Mouse (Mus musculus) embryonic facial prominence, embryonic 12.5 days (tissue): ENCODE measurements around the gene Me1. TPM values are rescaled to one million over a fixed set of nuclear protein-coding genes. Genes with fewer than 3 reads are reported as not detected.

Experiments
- ATAC-seq: fragments of 200-750 bp; cut with Nextera tagmentation; 2 replicates; pipeline ENCODE4 v1.8.0; 2017; ENCODE audit not compliant: insufficient number of reproducible peaks, insufficient read depth, low FRiP score, low TSS enrichment
- H3K27ac ChIP-seq: fragments of 300-500 bp; sonication (generic); 2 replicates; pipeline ENCODE4 v1.5.1; 2016; ENCODE audit warnings: mild to moderate bottlenecking
- H3K27me3 ChIP-seq: fragments of 300-500 bp; sonication (generic); 2 replicates; pipeline ENCODE4 v1.6.1; 2016; ENCODE audit warnings: mild to moderate bottlenecking, moderate library complexity
- H3K36me3 ChIP-seq: fragments of 300-500 bp; sonication (generic); 2 replicates; pipeline ENCODE4 v1.6.1; 2016; ENCODE audit warnings: mild to moderate bottlenecking
- H3K4me1 ChIP-seq: fragments of 300-500 bp; sonication (generic); 2 replicates; pipeline ENCODE4 v1.6.1; 2016
- H3K4me2 ChIP-seq: fragments of 300-500 bp; sonication (generic); replicated peaks from 2 replicates; pipeline ENCODE4 v1.6.1; 2016; ENCODE audit warnings: mild to moderate bottlenecking, moderate library complexity
- H3K4me3 ChIP-seq: fragments of 300-500 bp; sonication (generic); 2 replicates; pipeline ENCODE4 v1.5.1; 2016; ENCODE audit warnings: mild to moderate bottlenecking
- H3K9ac ChIP-seq: fragments of 300-500 bp; sonication (generic); 2 replicates; pipeline ENCODE4 v1.6.1; 2016; ENCODE audit warnings: mild to moderate bottlenecking, moderate library complexity
- H3K9me3 ChIP-seq: fragments of 300-500 bp; sonication (generic); 2 replicates; pipeline ENCODE4 v1.6.1; 2016; ENCODE audit warnings: mild to moderate bottlenecking, moderate library complexity
- WGBS: fragments of 180-500 bp; shearing (Covaris S2); methylation state at CpG from one replicate; pipeline ENCODE4 v1.1.7; 2016; 5-methylcytosine and 5-hydroxymethylcytosine counted together
- polyA plus RNA-seq: library from polyadenylated mRNA; unstranded; fragments of >200 nt; fragmentation: Nextera tagmentation; extraction: Ambion mirVana; gene quantifications from 2 replicates; pipeline ENCODE4 v1.2.1, GENCODE M21; 2016

Gene Me1
- polyA plus RNA-seq: 15.2 and 17.8 TPM in 2 replicates

DNA sequence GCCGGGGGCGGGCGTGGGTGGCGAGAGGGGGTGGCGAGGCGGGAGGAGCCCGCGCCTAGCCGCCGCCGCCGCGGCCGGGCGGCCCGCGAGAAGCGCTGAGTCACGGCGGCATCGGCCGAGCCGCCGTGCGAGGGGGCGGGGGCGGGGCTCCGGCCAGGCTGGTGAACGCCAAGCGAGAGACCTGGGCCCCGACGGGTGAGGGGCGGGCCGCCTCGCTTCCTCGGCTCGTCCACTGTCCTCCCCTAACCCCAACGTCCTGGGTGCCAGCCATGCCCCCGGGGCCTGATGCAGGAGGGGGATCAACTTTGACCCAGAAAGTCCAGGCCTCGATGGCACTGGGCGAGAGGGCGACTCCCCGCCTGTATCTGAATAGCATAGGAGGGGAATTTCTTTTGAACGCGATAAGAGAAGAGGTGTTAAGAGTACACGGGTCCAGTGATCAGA is at the start of gene Me1:
Gene Me1 (minus strand): TSS at position 136 of the 444 bp plus-strand sequence.
- Histone ChIP-seq H3K4me1 (no peaks in the 10 kb centered on the region), H3K36me3 (no peaks in the 10 kb centered on the region), H3K27ac (no peak within 1 kb of the TSS), H3K9ac (peak within 1 kb of the TSS; percentile 75), H3K4me3 (peak within 1 kb of the TSS; percentile 75), H3K4me2 (peak within 1 kb of the TSS; percentile 87), H3K27me3 (no peaks in the 10 kb centered on the region), H3K9me3 (no peaks in the 10 kb centered on the region)
- peak; percentile 65 for ATAC-seq
- 1% methylated on average over 22 of the region's 46 CpGs for WGBS

DNA sequence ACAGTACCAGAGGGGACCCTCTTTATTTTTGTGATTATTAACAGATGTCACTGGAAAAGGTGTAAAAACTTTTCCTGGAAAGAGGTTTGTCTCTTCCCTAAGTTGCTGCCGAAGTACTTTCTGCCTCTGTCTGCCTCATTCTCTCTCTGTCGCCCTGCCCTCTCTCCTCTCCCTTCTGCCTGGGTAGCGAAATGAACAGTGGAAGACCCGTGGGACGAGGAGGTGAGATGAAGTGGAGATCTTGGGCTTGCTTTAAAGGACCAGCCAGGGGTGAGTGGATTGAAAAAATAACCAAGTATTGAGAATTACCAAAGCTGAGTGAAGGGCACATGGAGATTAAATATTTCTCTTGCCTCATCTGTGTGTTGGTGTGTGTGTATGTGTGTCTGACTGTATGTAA is 48.3 kb upstream of the Me1 start:
- no peak for ATAC-seq
- H3K27me3 ChIP-seq: no peaks in the 10 kb centered on the region
- peaks cover 6% of the 10 kb centered on the region for H3K4me1 ChIP-seq
- no peaks in the 10 kb centered on the region for H3K36me3 ChIP-seq
- no peak overlapping the region for H3K27ac ChIP-seq
- peak overlapping the region; percentile 60 for H3K4me2 ChIP-seq
- no peaks in the 10 kb centered on the region for H3K9me3 ChIP-seq
- 28% methylated on average over 5 of the region's 5 CpGs for WGBS
- no peak overlapping the region for H3K9ac ChIP-seq
- peak overlapping the region; percentile 36 for H3K4me3 ChIP-seq

DNA sequence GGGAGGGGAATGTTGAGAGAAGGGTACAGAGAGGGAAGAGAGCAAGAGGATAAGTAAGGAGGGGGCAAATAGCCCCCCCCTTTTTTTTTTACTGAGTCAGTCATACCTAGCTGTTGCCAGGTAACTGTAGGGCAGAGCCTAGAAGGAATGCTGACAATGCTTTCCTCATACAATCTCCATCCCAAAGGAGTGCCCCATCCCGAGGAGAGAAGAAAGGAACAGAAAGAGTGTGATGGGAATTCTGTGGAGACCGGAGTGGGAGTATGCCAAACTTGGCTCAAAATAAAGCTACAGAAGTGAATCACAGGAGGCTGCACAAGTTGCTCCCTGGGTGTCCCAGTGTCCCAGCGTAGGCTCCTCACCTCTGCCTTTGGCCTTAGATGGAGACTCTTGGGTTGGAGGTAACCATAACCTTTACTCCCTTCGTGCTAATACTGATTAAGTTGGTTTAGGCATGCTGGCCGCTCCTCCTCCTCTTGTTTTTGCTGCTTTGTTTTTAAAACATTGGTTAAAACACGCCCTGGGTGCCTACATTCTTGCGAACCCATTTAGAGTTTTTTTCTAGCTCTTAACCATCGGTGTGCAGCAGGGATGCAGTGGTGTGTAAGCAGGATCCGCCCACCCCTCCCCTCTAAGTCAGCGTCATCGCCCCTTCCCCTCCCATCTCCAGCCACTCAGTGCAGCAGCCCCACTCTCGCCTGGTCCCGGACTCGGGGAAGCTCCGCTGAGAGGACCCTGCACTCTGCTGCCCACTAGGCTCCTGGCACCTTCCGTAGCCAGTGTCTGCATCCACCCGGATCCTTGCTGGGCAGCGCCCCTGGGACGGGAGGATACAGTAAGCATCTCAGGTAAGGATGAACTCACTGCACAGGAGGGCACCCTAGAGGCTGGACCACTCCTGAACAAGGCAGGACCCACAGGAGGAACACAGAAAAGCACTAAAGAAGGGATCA is 47.5 kb upstream of the Me1 start, which contains the start of gene Prss35:
Gene Prss35 (plus strand): TSS at position 691 of the 953 bp plus-strand sequence.
- Histone ChIP-seq H3K9me3 (no peaks in the 10 kb centered on the region), H3K27ac (no peak within 1 kb of the TSS), H3K9ac (peak within 1 kb of the TSS; percentile 33; the same call in 1 of the 2 replicates), H3K4me3 (peak within 1 kb of the TSS; percentile 36), H3K4me2 (peak within 1 kb of the TSS; percentile 60), H3K4me1 (peaks cover 6% of the 10 kb centered on the region), H3K27me3 (no peaks in the 10 kb centered on the region), H3K36me3 (no peaks in the 10 kb centered on the region)
- ATAC-seq: peak; percentile 62
- 3% methylated on average over 19 of the region's 19 CpGs for WGBS

DNA sequence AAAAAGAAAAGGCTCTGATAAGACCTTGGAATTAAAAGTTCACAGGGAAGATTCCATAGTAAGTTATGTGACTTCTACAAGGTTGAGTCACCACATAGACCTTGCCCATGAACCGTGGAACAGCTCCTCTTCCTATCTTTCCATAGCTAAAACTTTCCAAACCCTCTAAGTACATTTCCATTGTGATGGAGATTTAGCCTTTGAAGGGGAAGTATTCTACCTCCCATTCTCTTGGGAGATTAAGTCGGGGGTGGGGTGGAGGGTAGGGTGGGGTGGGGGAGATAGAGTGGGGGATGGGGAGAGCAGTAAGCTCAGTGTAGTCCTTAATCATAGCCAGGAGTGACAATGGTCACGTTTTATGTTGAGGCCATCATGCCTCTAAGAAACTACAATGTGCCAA is 44.2 kb upstream of the Me1 start:
- WGBS: 30% methylated on average over 3 of the region's 3 CpGs

DNA sequence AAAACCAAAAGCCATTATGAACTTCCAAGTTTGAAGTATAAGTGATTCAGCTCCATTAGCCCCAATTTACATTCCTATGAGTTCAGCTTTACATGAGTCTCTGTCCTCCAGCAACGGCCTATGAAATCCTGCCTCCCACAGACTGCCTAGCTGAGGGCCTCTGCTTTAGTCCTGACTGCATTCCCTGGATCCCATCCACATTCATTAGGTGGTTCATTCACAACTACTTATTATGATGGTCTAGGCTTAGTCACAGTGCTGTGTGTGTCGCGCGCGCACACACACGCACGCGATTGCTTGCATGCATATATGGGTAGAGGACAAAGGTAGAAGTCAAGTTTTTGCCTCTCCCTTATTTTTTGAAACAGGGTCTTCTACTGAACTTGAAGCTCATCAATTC is 43.0 kb upstream of the Me1 start:
- no peaks in the 10 kb centered on the region for H3K27me3 ChIP-seq
- H3K4me3 ChIP-seq: no peak overlapping the region

More for the DNA sequence above, 44.2 kb upstream of the Me1 start:
- Histone ChIP-seq H3K9ac (no peak overlapping the region), H3K4me2 (no peak overlapping the region), H3K9me3 (no peaks in the 10 kb centered on the region), H3K27me3 (no peaks in the 10 kb centered on the region), H3K36me3 (no peaks in the 10 kb centered on the region), H3K4me1 (peaks cover 6% of the 10 kb centered on the region), H3K27ac (no peak overlapping the region), H3K4me3 (no peak overlapping the region)
- no peak for ATAC-seq

DNA sequence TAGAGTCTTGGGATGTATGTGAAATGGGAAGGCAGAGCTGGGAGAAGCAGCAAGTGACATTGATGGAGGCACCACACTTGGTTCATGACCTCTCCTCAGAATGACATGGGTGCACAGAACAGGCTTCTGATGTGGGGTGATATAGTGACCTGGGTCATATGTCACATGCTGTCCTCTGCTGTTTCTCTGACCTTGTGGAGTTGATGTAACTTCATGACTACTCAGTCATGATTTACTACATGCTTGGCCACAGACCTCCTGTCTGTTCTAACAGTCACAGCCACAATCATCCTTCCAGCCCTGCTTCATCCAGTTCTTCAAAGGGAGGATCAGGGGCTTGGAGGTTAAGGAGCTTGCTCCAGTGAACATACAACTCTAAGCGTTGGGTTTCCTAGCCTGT is 42.3 kb upstream of the Me1 start:
- peaks cover 4% of the 10 kb centered on the region; the same call in 1 of the 2 replicates for H3K4me1 ChIP-seq
- no peak overlapping the region for H3K4me3 ChIP-seq
- H3K27me3 ChIP-seq: no peaks in the 10 kb centered on the region
- 88% methylated on average over 1 of the region's 1 CpGs for WGBS
- no peak overlapping the region for H3K27ac ChIP-seq
- H3K9me3 ChIP-seq: no peaks in the 10 kb centered on the region
- ATAC-seq: no peak
- no peak overlapping the region for H3K9ac ChIP-seq
- no peak overlapping the region for H3K4me2 ChIP-seq
- no peaks in the 10 kb centered on the region for H3K36me3 ChIP-seq

More for the DNA sequence above, 43.0 kb upstream of the Me1 start:
- Histone ChIP-seq H3K4me1 (peaks cover 6% of the 10 kb centered on the region), H3K27ac (no peak overlapping the region), H3K4me2 (no peak overlapping the region), H3K36me3 (no peaks in the 10 kb centered on the region), H3K9me3 (no peaks in the 10 kb centered on the region), H3K9ac (no peak overlapping the region)
- no peak for ATAC-seq
- WGBS: 95% methylated on average over 8 of the region's 8 CpGs

DNA sequence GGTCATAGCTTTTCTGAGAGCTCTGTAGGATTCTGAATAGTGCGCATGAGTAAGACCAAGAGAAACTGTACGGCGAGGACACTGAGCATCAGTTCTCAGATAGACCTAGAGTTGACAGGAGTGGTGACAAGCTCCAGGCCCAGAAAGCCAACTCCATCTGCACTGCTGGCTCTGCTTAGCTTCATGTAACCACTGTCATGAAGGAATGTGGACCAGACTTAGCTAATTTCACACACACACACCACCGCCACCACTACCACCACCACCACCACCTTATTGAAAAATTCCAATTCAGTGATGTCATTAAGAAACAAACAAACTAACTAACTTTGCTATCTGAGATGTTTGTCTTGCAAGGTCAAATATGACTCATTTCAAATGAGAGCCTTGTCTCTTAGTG is 41.2 kb upstream of the Me1 start:
- H3K27me3 ChIP-seq: no peaks in the 10 kb centered on the region
- no peaks in the 10 kb centered on the region for H3K36me3 ChIP-seq
- H3K9ac ChIP-seq: no peak overlapping the region
- no peak overlapping the region for H3K4me2 ChIP-seq
- H3K4me3 ChIP-seq: no peak overlapping the region
- no peaks in the 10 kb centered on the region for H3K4me1 ChIP-seq
- H3K9me3 ChIP-seq: no peaks in the 10 kb centered on the region
- no peak overlapping the region for H3K27ac ChIP-seq
- ATAC-seq: no peak
- 78% methylated on average over 4 of the region's 4 CpGs for WGBS

DNA sequence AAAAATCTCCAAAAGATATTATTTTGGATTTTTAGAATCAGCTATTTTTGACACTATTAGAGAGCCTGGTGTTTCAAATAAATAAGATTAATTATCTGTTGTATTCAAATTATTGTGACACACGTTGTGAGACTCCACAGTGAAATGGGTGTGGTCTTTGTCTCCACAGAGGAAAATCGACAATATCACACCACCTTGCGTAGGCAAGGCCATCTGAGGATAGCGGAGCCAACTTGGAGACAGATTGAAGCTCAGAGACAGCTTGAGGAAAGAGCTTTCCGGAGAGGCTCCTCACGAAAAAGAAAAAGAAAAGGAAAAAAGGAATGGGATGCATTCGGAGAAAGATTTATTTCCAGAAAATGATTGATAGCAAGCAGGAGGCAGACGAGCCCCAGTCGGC is 39.0 kb upstream of the Me1 start:
- H3K9me3 ChIP-seq: no peaks in the 10 kb centered on the region
- no peaks in the 10 kb centered on the region for H3K27me3 ChIP-seq
- no peak overlapping the region for H3K9ac ChIP-seq
- H3K27ac ChIP-seq: no peak overlapping the region
- H3K4me2 ChIP-seq: no peak overlapping the region
- H3K4me3 ChIP-seq: no peak overlapping the region
- WGBS: 83% methylated on average over 9 of the region's 9 CpGs
- no peaks in the 10 kb centered on the region for H3K36me3 ChIP-seq
- ATAC-seq: no peak
- H3K4me1 ChIP-seq: no peaks in the 10 kb centered on the region

DNA sequence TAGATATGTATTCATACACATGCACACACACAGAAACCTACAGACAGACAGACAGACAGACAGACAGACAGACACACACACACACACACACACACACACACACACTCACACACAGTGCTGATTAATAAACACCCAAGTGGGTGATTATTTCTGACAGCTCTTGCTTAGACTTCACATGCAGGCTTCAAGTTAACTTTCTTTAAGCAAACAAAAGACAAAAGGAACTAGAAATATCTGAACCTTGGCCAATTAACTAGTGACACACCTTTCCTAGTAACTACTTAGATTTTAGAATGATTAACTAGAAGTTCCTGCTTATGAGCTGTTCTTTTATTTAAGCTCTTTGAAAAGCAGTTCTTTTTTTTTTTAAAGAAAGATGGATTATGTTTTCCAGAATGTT is 38.6 kb upstream of the Me1 start:
- Histone ChIP-seq H3K27me3 (no peaks in the 10 kb centered on the region), H3K9me3 (no peaks in the 10 kb centered on the region), H3K9ac (no peak overlapping the region), H3K27ac (no peak overlapping the region), H3K4me2 (no peak overlapping the region), H3K4me1 (no peaks in the 10 kb centered on the region), H3K36me3 (no peaks in the 10 kb centered on the region), H3K4me3 (no peak overlapping the region)
- no peak for ATAC-seq

DNA sequence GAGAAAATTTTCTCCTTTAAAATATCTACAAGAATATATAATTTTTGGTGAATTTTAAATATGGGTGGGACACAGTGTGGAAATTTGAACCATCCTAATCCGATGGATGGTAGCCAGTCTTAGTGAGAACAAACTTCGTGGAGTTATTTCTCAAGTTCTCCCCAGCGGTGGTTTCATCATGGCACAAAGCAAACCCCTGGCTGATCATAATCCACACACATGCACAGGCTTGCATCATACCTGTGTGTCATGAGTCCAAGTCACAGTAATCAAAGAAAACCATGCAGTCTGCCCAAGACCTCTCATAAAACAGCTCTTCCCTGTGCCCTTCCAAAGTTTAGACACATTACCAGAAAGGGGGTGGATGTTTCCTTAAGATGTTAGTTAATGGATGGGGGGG is 34.1 kb upstream of the Me1 start:
- no peak overlapping the region for H3K4me2 ChIP-seq
- no peak for ATAC-seq
- no peaks in the 10 kb centered on the region for H3K9me3 ChIP-seq
- no peaks in the 10 kb centered on the region for H3K27me3 ChIP-seq
- no peak overlapping the region for H3K27ac ChIP-seq
- no peaks in the 10 kb centered on the region for H3K36me3 ChIP-seq
- H3K4me3 ChIP-seq: no peak overlapping the region
- H3K9ac ChIP-seq: no peak overlapping the region
- 92% methylated on average over 3 of the region's 3 CpGs for WGBS
- H3K4me1 ChIP-seq: no peaks in the 10 kb centered on the region

DNA sequence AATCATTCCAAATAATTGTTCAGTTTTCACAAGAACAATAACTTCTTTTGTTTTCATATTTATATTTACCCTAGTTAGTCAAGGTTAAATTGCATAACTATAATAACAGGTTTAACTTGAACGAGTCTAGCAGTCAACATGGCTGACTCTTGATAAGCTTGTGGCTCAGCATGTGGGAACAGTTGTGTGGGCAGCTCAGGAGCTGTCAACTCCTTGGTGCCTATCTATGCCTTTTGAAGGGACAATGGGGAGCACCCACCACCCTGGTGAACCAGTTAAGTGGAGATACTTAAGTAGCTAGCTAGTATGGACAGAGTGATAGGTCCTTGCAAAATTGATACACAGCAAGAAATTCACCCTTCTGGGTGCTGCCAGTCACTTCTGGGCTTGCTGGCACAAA is 33.3 kb upstream of the Me1 start:
- H3K36me3 ChIP-seq: no peaks in the 10 kb centered on the region
- H3K27me3 ChIP-seq: no peaks in the 10 kb centered on the region
- ATAC-seq: no peak
- no peaks in the 10 kb centered on the region for H3K4me1 ChIP-seq
- no peaks in the 10 kb centered on the region for H3K9me3 ChIP-seq
- H3K4me2 ChIP-seq: no peak overlapping the region
- no peak overlapping the region for H3K4me3 ChIP-seq
- H3K9ac ChIP-seq: no peak overlapping the region
- H3K27ac ChIP-seq: no peak overlapping the region
- 60% methylated on average over 1 of the region's 1 CpGs for WGBS

DNA sequence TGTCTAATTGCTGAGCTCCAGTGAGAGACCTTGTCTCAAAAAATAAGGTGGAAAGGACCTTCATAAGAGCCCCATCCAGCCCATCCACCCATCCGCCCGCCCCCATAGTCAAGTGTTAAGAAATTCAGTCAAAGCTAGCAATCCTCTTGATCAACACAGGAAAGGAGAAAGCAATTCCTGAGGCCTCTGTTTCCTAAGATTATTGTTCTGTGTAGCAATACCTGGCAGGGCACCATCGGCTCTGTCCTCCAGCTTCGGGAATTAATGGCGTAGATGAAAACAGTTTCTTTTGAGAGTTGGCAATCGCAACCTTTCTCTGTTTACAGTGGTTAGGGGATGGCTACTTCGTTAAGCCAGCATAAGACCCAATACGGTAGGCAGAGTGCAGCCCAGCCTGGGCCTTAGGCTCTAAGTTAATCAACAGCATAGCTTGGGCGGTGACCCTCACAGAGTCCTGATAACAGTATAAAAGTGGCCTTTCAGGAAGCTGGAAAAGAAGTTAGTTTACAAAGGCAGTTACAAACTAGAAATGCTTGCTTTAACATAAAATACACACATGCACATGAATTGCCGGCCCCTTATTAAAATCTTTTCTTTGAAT is 32.6 kb upstream of the Me1 start:
- Histone ChIP-seq H3K9ac (no peak overlapping the region), H3K27ac (no peak overlapping the region), H3K4me2 (no peak overlapping the region), H3K36me3 (no peaks in the 10 kb centered on the region), H3K4me3 (no peak overlapping the region), H3K4me1 (no peaks in the 10 kb centered on the region), H3K9me3 (no peaks in the 10 kb centered on the region), H3K27me3 (no peaks in the 10 kb centered on the region)
- WGBS: 86% methylated on average over 10 of the region's 10 CpGs
- no peak for ATAC-seq
